Mouse (Mus musculus): ENCODE data around the gene Trpv2. TPM values are rescaled to one million over a fixed set of nuclear protein-coding genes. Genes with fewer than 3 reads are reported as not detected.
"Not testable (repeated sequence)": the region's sequence is repeated elsewhere in the genome, so short reads cannot be mapped to it uniquely, and the experiment has no call there.

Gene Trpv2
- total and polyA plus RNA-seq, 3 experiments = 30.0 to 30.4 TPM; not detected in 1

- TF ChIP-seq ZNF384 (IDR thresholded peaks at IDR 0.05; ENCODE audit: low read depth, low read length) = peak; percentile 65
- peak; percentile 36; the same call in 1 of the 2 replicates for TF ChIP-seq TBP (IDR thresholded peaks at IDR 0.05; ENCODE audit: low read depth, low read length)
- peak; percentile 50; the same call in 1 of the 2 replicates for TF ChIP-seq MYC (IDR thresholded peaks at IDR 0.05; ENCODE audit: low read depth, low read length)
- H3K27me3 ChIP-seq (ENCODE audit: control insufficient read depth in 1 of 2, insufficient read depth in 2 of 2, low read length in 2 of 2); DNase-seq (ENCODE audit: low read depth, low spot score); H3K9me3 ChIP-seq (replicated peaks; ENCODE audit: insufficient read depth, low read length); H3K79me2 ChIP-seq (ENCODE audit: control insufficient read depth, insufficient read depth, low read length, poor library complexity): not testable (repeated sequence)
- H3K27ac ChIP-seq (ENCODE audit: control insufficient read depth, low read depth, low read length) = peak overlapping the region; percentile 75; the same call in 1 of the 2 replicates
- peaks cover 0 to 25% of the 10 kb centered on the region in 2 experiments; a peak in 3 of 4 replicates for H3K36me3 ChIP-seq (ENCODE audit: control insufficient read depth in 1 of 2, insufficient read depth in 2 of 2, low read length in 2 of 2)
- H3K4me3 ChIP-seq (ENCODE audit: control insufficient read depth in 1 of 2, insufficient read depth in 1 of 2, low read depth in 2 of 2, low read length in 2 of 2) = peak overlapping the region; percentile 72 to 94
- peak overlapping the region; percentile 75 for H3K9ac ChIP-seq (ENCODE audit: control insufficient read depth, low read depth, low read length, poor library complexity, severe bottlenecking)
- peaks cover 20 to 22% of the 10 kb centered on the region in 2 experiments for H3K4me1 ChIP-seq (ENCODE audit: control insufficient read depth in 1 of 2, insufficient read depth in 2 of 2, low read length in 2 of 2)
These were observed 75.5 kb downstream of the Trpv2 start for GRCm38 (mm10) chr11:62649803-62650202.

Other genes with a start within 250 kb of the Trpv2 start
- 1.6 and 2.0 TPM in 2 replicates for gene Pigl, start 116.0 kb upstream of the Trpv2 start, total RNA-seq (2012; rRNA removed)
- gene Pigl, start 116.0 kb upstream of the Trpv2 start, polyA plus RNA-seq (2012; ENCODE audit: insufficient read depth in 1 of 2, insufficient read length in 2 of 2, low read depth in 1 of 2, low replicate concordance in 2 of 2, missing spikeins in 1 of 2) = 1 to 10 TPM in 1 of 2 experiments, not detected in 1; 4.1 TPM
- 71.8 and 90.7 TPM in 2 replicates for gene Ncor1, start 115.9 kb upstream of the Trpv2 start, total RNA-seq (2012; rRNA removed)
- 100 to 1,000 TPM; 188 to 250 TPM for gene Ncor1, start 115.9 kb upstream of the Trpv2 start, polyA plus RNA-seq (2012; ENCODE audit: insufficient read depth in 1 of 2, insufficient read length in 2 of 2, low read depth in 1 of 2, low replicate concordance in 2 of 2, missing spikeins in 1 of 2)
- gene Cenpv, start 35.2 kb upstream of the Trpv2 start, total RNA-seq (2012; rRNA removed) = 150 and 178 TPM in 2 replicates
- 1,000 to 10,000 TPM in 1 of 2 experiments, 100 to 1,000 TPM in 1; 149 to 2,878 TPM for gene Cenpv, start 35.2 kb upstream of the Trpv2 start, polyA plus RNA-seq (2012; ENCODE audit: insufficient read depth in 1 of 2, insufficient read length in 2 of 2, low read depth in 1 of 2, low replicate concordance in 2 of 2, missing spikeins in 1 of 2)
- 1,877 and 1,965 TPM in 2 replicates for gene Ubb, start 23.3 kb upstream of the Trpv2 start, total RNA-seq (2012; rRNA removed)
- 1,000 to 10,000 TPM in 1 of 2 experiments, not detected in 1; 1,800 TPM for gene Ubb, start 23.3 kb upstream of the Trpv2 start, polyA plus RNA-seq (2012; ENCODE audit: insufficient read depth in 1 of 2, insufficient read length in 2 of 2, low read depth in 1 of 2, low replicate concordance in 2 of 2, missing spikeins in 1 of 2)
- gene Lrrc75a, start 74.0 kb downstream of the Trpv2 start, total RNA-seq (2012; rRNA removed) = 6.0 and 7.0 TPM in 2 replicates
- 1 to 10 TPM in 1 of 2 experiments, not detected in 1; 8.9 TPM for gene Lrrc75a, start 74.0 kb downstream of the Trpv2 start, polyA plus RNA-seq (2012; ENCODE audit: insufficient read depth in 1 of 2, insufficient read length in 2 of 2, low read depth in 1 of 2, low replicate concordance in 2 of 2, missing spikeins in 1 of 2)
- gene Mmgt2, start 74.2 kb downstream of the Trpv2 start, total RNA-seq (2012; rRNA removed) = 21.8 and 24.1 TPM in 2 replicates
- 10 to 100 TPM in 1 of 2 experiments, not detected in 1; 51.9 TPM for gene Mmgt2, start 74.2 kb downstream of the Trpv2 start, polyA plus RNA-seq (2012; ENCODE audit: insufficient read depth in 1 of 2, insufficient read length in 2 of 2, low read depth in 1 of 2, low replicate concordance in 2 of 2, missing spikeins in 1 of 2)
- gene Zfp287, start 157.4 kb downstream of the Trpv2 start, total RNA-seq (2012; rRNA removed) = not detected in 2 replicates
- gene Zfp287, start 157.4 kb downstream of the Trpv2 start, polyA plus RNA-seq (2012; ENCODE audit: insufficient read depth in 1 of 2, insufficient read length in 2 of 2, low read depth in 1 of 2, low replicate concordance in 2 of 2, missing spikeins in 1 of 2) = not detected
- gene Gm10428, start 178.6 kb downstream of the Trpv2 start, total RNA-seq (2012; rRNA removed) = not detected in 2 replicates
- not detected for gene Gm10428, start 178.6 kb downstream of the Trpv2 start, polyA plus RNA-seq (2012; ENCODE audit: insufficient read depth in 1 of 2, insufficient read length in 2 of 2, low read depth in 1 of 2, low replicate concordance in 2 of 2, missing spikeins in 1 of 2)
- gene Zfp286, start 215.0 kb downstream of the Trpv2 start, total RNA-seq (2012; rRNA removed) = not detected in 2 replicates
- gene Zfp286, start 215.0 kb downstream of the Trpv2 start, polyA plus RNA-seq (2012; ENCODE audit: insufficient read depth in 1 of 2, insufficient read length in 2 of 2, low read depth in 1 of 2, low replicate concordance in 2 of 2, missing spikeins in 1 of 2) = not detected
- gene Trim16, start 245.7 kb downstream of the Trpv2 start, total RNA-seq (2012; rRNA removed) = 3.1 and 5.9 TPM in 2 replicates
- 1 to 10 TPM in 1 of 2 experiments, not detected in 1; 5.5 TPM for gene Trim16, start 245.7 kb downstream of the Trpv2 start, polyA plus RNA-seq (2012; ENCODE audit: insufficient read depth in 1 of 2, insufficient read length in 2 of 2, low read depth in 1 of 2, low replicate concordance in 2 of 2, missing spikeins in 1 of 2)

Data from MEL (cell line).